In the genomic region with DNA sequence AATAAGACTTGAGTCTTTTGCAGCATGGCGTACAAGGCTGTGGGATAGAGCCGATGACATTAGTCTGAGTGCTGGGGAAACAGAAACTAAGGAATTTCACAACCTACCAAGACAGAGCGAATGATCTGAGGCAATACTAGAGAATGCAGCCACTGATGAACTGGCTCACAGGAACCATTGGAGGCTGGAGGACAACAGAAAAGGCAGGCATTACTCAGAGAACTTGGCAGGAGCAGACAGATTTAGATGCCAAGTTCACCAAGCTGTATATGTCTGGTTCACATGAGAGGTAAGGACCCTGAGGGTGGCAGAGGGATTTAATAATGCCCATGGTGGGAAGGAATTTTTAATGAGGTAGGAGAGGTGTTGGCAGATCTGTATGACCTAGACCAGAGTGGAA, we compare ENCODE assay signal across 18 mouse cellular contexts. TPM values are rescaled to one million over a fixed set of nuclear protein-coding genes. Genes with fewer than 3 reads are reported as not detected.
DNase-seq lines count a peak whose midpoint lies in the region; ATAC-seq lines count a peak whose summit lies in the region.
"Had no signal": no experiment of that assay in that cellular context is flagged by ENCODE, and none has a peak within 500 bp of the region (broad histone marks: within the 10 kb centered on the region; RNA-seq: fewer than 3 reads in every experiment).

No protein-coding gene starts in this region.

- H3K27me3 ChIP-seq in forebrain, embryonic 15.5 days: no peaks in the 10 kb centered on the region
- H3K27me3 ChIP-seq in forebrain, embryonic 12.5 days: no peaks in the 10 kb centered on the region
- no peaks in the 10 kb centered on the region for H3K27me3 ChIP-seq in neural tube, embryonic 15.5 days (replicated peaks)
- H3K27me3 ChIP-seq: CH12.LX; liver, embryonic 15.5 days had no signal

- no peak overlapping the region for H3K9ac ChIP-seq in forebrain, embryonic 15.5 days (replicated peaks)
- H3K9ac ChIP-seq in forebrain, embryonic 12.5 days: no peak overlapping the region
- no peak overlapping the region for H3K9ac ChIP-seq in neural tube, embryonic 15.5 days (replicated peaks)
- H3K9ac ChIP-seq: hindbrain, embryonic 14.5 days; liver, embryonic 15.5 days had no signal

- DNase-seq in 3T3-L1 (ENCODE audit: low read depth, low spot score): peak; percentile 98
- peak; percentile 85 for DNase-seq in NIH3T3 (ENCODE audit: low read depth)
- peak; percentile 94 for DNase-seq in fibroblast of lung, adult 2 months (ENCODE audit: low read depth)
- DNase-seq in left cerebral cortex, adult 9 months (ENCODE audit: low spot score in 2 of 2): no peak
- no peak for DNase-seq in spleen, postnatal 36 days (ENCODE audit: low spot score in 2 of 2)
- DNase-seq: gastrocnemius, adult 2 months; heart, adult 2 months; heart, postnatal 10 days; kidney, adult 18-20 months; kidney, postnatal 25 days; left cerebral cortex, postnatal 4 days; retina, postnatal 1 day had no signal

- no peaks in the 10 kb centered on the region for H3K36me3 ChIP-seq in forebrain, embryonic 15.5 days
- H3K36me3 ChIP-seq in forebrain, embryonic 12.5 days (replicated peaks): no peaks in the 10 kb centered on the region
- H3K36me3 ChIP-seq in neural tube, embryonic 15.5 days: no peaks in the 10 kb centered on the region
- H3K36me3 ChIP-seq: liver, embryonic 15.5 days had no signal

- WGBS in forebrain, embryonic 15.5 days: 58% methylated on average over 3 of the region's 3 CpGs
- WGBS in forebrain, embryonic 12.5 days: 95% methylated on average over 3 of the region's 3 CpGs
- WGBS in neural tube, embryonic 15.5 days: 89% methylated on average over 3 of the region's 3 CpGs

- no peak overlapping the region for H3K4me3 ChIP-seq in forebrain, embryonic 15.5 days
- no peak overlapping the region for H3K4me3 ChIP-seq in forebrain, embryonic 12.5 days (replicated peaks)
- H3K4me3 ChIP-seq in neural tube, embryonic 15.5 days (replicated peaks): no peak overlapping the region
- H3K4me3 ChIP-seq: gastrocnemius, adult 2 months; heart, adult 2 months; liver, embryonic 15.5 days had no signal

- no peaks in the 10 kb centered on the region for H3K9me3 ChIP-seq in forebrain, embryonic 15.5 days
- H3K9me3 ChIP-seq in forebrain, embryonic 12.5 days: 0 out of 2 replicates have a peak, but pooled peaks cover 3% of the 10 kb centered on the region
- H3K9me3 ChIP-seq in neural tube, embryonic 15.5 days (replicated peaks): no peaks in the 10 kb centered on the region
- H3K9me3 ChIP-seq: liver, embryonic 15.5 days had no signal

- no peak overlapping the region for H3K4me2 ChIP-seq in forebrain, embryonic 15.5 days (replicated peaks)
- no peak overlapping the region for H3K4me2 ChIP-seq in forebrain, embryonic 12.5 days
- no peak overlapping the region for H3K4me2 ChIP-seq in neural tube, embryonic 15.5 days
- H3K4me2 ChIP-seq: hindbrain, embryonic 14.5 days; liver, embryonic 15.5 days had no signal

- no peaks in the 10 kb centered on the region for H3K4me1 ChIP-seq in forebrain, embryonic 15.5 days
- H3K4me1 ChIP-seq in forebrain, embryonic 12.5 days: no peaks in the 10 kb centered on the region
- no peaks in the 10 kb centered on the region for H3K4me1 ChIP-seq in neural tube, embryonic 15.5 days
- H3K4me1 ChIP-seq: liver, embryonic 15.5 days had no signal

- H3K27ac ChIP-seq in forebrain, embryonic 15.5 days (replicated peaks): peak overlapping the region; percentile 48; the same call in 1 of the 2 replicates
- no peak overlapping the region for H3K27ac ChIP-seq in forebrain, embryonic 12.5 days
- no peak overlapping the region for H3K27ac ChIP-seq in neural tube, embryonic 15.5 days (replicated peaks)
- H3K27ac ChIP-seq: gastrocnemius, adult 2 months; heart, adult 2 months; hindbrain, embryonic 14.5 days; liver, embryonic 15.5 days had no signal

- ATAC-seq in forebrain, embryonic 15.5 days (replicated peaks): peak; percentile 86
- ATAC-seq in forebrain, embryonic 12.5 days (ENCODE audit: low FRiP score): no peak
- no peak for ATAC-seq in neural tube, embryonic 15.5 days (ENCODE audit: low FRiP score)

RNA-seq across cellular contexts. Expression of a gene that starts 48.1 kb away (rescaled TPM):
- 162 and 176 TPM in 2 replicates for polyA plus RNA-seq in forebrain, embryonic 15.5 days (2015; fragmentation: Nextera tagmentation; extraction: Ambion mirVana)
- polyA plus RNA-seq in forebrain, embryonic 12.5 days (2016; fragmentation: Nextera tagmentation; extraction: Ambion mirVana): 144 and 153 TPM in 2 replicates
- 170 and 202 TPM in 2 replicates for polyA plus RNA-seq in neural tube, embryonic 15.5 days (2015; fragmentation: Nextera tagmentation; extraction: Ambion mirVana)

Comparison
In these comparisons a context has a peak if more than half of its experiments do, and no peak if none do; other contexts are left out.
1. DNase-seq: peak in 3T3-L1 (single experiment), NIH3T3 (single experiment) and fibroblast of lung, adult 2 months (single experiment); none in left cerebral cortex, adult 9 months (0 of 2) and spleen, postnatal 36 days (0 of 2).